Mouse (Mus musculus) embryonic fibroblast, embryonic 13.5 days (primary cell): ENCODE data around the gene Plekhg4.

ENCODE experiments used
- CTCF ChIP-seq: IDR thresholded peaks from 2 replicates; pipeline ENCODE4 v1.5.1; 2011; ENCODE audit warnings: mild to moderate bottlenecking, control low read depth, low read length, moderate library complexity, borderline replicate concordance; ENCODE audit not compliant: insufficient read depth
- POLR2A ChIP-seq: IDR thresholded peaks from 2 replicates; pipeline ENCODE4 v1.6.1; 2011; ENCODE audit warnings: low read depth, mild to moderate bottlenecking, control low read depth, low read length, moderate library complexity

DNA sequence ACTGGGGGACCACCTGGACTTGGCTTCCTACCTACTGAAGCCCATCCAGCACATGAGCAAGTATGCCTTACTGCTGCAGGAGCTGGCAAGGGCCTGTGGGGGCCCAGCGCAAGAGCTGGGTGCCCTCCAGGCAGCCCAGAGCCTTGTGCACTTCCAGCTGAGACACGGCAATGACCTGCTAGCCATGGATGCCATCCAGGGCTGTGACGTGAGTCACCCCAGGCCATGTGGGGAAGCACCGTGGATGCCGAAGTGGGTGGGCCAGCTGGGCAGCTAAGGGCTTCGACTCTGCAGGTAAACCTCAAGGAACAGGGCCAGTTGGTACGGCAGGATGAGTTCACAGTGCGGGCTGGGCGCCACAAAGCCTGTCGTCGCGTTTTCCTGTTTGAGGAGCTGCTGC is 7.2 kb downstream of the Plekhg4 start:
- TF ChIP-seq POLR2A (no peak), CTCF (no peak)
